Mouse (Mus musculus) urinary bladder, postnatal 10 days (tissue): Measurements from ENCODE around the gene S100pbp.

Source experiments
- DNase-seq: peaks from one replicate; pipeline ENCODE4 v3.0.0; 2022; ENCODE audit warnings: low spot score

Gene S100pbp

DNA sequence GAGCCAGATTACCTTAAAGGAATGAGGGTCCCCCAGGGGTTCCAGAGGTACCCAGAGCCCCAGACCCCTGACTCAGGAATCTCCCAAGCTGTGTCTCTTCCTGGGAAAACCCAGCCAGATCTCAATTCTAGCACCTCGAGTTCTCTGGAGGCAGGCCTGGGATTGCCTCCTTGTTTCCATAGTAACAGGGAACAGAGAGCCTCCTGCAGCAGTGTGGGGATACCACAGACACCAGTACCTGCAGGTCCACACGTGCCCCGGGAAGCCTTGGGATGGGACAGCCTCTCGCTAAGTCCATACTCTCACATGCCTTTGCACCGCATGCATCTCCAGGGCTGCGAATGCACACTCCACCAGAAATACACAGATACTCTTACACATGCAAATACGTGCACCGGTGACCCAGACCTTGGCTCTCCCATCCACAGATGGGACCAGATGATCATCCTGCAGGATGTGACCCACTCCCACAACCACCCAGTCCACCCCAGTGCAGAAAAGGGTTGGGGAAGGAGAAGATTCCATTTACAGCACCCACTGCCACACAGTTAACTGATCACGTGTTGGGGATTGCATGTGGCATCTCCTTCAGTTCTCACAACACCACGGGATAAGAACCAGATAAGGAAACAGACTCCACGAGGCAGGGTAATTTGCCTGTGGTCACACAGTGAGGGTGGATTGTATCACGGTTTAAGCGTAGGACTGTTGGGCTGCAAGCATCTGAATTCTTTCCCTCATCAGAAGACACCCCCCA lies 60.8 kb downstream of the S100pbp start:
- no peak for DNase-seq

DNA sequence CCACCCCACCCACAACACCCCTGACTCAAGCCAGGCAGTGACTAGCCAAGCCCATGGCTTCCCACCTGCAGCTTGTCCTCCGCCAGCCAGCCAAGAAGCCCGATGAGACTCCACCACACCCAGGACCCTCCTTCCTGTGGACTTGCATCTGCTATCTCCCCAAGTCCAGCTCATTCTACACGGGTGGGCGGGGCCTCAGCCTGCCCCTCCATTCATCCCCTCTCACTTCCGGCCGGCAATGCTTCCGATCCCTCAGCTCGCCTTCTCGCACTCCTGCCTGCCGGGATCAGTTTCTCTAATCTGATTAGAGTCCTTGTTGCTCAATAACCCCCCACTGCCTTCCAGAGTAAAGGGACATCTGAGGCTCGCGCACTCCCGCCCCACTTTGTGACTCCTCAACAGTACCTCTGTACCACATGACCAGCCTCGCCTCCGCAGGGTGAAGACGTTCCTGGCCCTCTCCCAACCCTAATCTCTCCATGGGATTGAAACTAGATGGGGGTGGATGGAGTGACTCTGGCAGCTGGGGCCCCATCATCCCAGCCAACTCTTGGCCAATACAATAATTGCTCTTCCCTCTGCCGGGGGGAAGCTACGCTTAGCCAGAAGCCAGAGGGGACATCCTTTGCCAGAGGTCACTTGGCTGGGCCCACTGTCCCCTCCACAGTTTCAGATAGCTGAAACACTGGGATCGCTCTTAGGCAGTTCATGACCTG lies 63.6 kb downstream of the S100pbp start:
- no peak for DNase-seq

DNA sequence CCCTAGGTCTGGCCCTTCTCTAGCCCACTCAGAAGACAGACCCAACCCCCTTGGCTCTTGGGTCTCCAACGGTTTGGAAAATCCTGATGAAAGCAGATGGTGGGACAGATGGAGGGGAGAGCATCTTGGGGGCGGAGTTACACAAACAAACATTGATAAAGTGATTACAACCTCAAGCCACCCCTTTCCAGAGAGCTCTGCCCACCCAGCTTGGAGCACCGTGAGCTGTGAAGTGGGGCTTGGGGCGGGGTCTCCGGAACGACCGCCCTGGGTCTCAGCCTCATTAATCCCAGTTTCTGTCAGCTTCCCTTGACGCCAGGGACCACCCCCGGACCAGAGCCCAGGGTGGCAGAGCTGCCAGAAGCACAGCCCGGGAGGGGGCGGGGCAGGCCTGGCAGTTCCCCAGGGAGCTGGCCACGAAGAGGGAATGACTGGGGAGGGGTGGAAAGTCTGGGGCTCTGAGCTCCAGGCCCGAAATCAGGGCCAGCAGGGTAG lies 64.8 kb downstream of the S100pbp start:
- DNase-seq: no peak

DNA sequence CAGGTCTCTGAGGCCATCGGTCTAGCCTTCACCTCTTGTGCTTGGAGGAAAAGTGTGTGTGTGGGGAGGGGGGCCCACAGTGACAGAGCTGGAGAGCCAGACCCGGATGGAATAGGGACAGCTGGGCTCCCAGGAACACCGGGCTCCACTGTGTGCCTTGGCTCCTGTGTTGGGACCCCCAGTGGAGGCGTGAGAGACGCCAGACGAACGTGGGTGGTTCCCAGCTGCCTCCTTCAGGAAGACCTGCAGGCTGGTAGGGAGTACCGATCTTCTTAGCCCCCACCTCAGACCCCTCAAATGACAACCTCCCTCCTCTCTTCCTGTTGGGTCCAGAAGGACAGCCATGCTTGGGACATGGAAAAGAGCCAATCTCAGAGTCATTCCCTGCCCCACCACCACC lies 66.8 kb downstream of the S100pbp start:
- DNase-seq: no peak

DNA sequence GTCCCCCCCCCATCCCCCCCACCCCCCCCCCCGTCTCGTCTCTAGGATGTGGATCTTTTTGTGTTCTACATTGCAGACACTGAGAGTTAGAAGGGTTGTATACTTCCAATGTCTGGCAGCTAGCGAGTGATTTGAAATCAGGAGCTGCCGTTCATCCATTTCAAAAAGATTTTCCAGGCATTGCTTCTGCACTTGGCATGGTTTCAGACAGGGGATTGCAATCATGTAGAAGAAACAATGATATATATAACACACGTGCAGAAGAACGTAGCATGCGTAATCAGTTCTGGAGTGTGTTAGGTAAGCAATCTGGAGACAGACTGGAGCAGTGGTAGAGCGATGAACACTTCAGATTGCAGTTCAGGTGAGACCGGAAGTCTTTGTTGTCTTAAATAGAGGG lies 67.4 kb downstream of the S100pbp start:
- DNase-seq: no peak

DNA sequence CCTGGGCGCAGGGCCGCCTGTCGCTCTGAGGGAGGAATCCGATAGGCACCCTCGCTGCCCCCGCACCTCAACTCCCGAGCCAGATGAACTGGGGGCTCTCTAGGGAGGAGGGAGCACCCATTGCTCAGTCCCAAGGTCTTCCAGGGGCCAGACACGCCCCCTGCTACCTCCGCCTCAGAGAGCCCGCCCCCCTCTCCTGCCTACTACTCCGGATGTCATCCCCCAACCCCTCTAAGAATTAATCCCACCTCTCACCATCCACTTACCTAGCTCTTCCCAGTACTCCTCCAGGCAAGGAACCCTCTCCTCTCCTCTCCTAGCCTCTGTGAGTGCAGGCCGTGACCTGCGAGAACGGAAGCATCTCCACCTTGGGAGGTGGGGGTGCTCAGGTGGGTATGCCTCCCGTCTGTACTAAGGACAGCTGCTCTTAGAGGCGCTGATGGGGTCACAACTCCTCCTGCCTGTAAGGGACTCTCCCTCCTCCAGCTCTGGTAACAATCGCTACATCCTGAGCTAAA lies 67.9 kb downstream of the S100pbp start, which contains the start of gene Hpca:
Hpca (minus strand) TSS at position 468 of the 518 bp plus-strand sequence.
- DNase-seq: no peak

DNA sequence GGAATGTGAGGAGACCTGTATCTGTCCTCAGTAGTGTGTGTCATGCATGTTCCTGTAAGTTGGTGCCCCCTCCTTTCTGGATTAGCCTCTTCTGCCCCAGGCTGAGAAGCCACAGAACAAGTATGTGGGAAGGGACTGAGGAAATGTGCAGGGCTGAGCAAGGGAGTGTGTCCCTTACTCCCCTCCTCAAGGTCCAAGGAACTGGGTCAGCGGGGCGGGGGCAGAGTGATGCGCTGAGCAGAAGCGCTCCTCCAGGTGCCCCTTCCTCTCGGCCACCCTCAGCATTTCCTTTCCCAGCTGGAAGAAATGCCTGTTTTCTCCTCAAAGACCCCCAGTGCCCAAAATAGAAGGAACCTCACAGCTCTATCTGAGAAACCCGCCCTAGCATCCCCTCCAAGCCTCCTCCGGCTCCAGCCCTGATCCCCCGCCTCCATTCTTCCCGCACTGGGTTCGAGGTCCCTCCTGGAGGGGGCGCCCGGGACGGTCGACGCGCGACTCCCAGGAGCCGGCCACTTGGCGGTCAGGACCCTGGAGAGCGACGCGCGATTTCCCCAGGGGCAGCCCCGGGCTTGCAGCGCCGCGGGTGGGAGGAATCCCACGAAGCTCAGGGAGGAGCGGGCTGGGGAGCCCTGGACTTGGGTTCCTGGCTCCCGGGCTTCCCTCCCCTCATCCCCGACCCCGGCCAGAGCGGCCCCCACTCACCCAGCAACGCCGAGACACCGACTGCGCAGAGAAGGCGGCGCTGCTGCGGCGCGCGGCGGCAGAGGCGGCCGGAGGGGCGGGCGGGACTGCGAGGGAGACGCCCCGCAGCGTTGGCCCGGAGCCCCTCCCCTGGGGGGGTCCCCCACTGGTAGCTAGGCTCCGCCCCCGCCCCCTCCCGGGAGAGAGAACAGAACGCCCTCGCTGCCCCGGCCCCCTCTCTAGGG lies 68.7 kb downstream of the S100pbp start:
- no peak for DNase-seq

DNA sequence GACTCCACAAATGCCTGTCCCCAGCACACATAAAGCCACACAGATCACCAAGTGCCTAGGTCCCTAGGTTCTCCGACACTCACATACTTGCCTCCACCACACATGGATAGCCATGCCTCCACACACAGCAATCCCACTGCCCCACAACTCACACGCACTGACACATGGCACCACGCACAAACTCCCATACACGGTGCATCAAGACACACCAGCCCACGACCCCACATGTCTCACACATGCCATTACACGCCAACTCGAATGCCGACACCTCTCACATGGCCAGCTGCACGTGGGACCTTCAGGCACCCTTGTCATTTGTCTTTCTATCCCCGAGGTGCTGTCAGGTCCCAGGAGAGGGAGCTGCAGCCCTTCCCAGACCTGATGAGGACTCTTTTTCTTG lies 69.8 kb downstream of the S100pbp start:
- DNase-seq: no peak

DNA sequence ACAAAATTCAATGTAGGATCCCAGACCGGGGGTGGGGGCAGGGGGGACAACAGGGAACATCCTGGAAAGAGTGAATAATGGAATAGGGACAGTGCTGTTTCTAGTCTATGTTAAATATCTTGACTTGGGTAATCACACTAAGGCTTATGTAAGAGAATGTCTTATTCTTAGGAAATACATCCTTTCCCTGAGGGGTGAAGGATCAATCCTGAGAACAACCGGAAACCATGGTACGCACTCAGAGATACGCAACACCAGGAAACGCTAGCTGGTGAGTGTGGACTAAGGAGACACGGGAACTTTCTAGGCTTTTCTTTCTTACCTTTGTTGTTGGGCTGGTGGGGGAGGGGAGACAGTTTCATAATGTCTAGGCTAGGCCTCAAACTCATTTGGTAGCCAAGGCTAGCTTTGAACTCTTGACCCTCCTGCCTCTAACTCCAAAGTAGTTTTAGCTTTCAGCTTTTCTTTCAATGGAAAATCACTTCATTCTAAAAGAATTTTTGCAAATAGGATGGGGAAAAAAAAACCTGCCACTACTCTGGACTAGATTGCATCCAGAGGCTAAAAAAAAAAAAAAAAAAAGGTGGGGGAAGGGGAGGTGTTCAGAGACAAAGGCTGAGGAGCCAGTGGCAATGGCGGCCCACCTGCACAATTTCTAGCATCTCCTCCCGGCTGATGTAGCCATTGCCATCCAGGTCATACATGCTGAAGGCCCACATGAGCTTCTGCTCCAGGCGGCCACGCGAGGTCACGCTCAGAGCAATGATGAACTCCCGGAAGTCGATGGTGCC lies 71.6 kb downstream of the S100pbp start:
- DNase-seq: no peak

DNA sequence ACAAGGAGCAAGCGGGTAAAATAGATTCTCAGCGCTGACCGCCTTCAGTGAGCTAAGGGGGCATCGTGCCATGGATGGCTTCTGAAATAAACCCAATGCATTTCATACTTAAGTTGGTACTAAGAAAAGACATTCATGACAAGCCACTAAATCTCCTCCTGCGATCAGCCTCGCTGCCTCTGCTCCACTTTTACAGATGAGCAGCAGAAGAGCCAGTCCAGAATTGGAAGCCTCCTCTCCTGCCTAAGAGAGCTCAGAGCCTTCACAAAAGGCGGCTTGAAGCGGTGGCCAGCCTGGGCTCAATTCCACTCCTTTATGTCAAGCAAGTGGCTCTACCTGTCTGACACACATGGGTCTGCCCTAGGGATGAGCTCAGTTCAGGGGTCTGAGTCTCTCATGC lies 72.8 kb downstream of the S100pbp start:
- DNase-seq: no peak

DNA sequence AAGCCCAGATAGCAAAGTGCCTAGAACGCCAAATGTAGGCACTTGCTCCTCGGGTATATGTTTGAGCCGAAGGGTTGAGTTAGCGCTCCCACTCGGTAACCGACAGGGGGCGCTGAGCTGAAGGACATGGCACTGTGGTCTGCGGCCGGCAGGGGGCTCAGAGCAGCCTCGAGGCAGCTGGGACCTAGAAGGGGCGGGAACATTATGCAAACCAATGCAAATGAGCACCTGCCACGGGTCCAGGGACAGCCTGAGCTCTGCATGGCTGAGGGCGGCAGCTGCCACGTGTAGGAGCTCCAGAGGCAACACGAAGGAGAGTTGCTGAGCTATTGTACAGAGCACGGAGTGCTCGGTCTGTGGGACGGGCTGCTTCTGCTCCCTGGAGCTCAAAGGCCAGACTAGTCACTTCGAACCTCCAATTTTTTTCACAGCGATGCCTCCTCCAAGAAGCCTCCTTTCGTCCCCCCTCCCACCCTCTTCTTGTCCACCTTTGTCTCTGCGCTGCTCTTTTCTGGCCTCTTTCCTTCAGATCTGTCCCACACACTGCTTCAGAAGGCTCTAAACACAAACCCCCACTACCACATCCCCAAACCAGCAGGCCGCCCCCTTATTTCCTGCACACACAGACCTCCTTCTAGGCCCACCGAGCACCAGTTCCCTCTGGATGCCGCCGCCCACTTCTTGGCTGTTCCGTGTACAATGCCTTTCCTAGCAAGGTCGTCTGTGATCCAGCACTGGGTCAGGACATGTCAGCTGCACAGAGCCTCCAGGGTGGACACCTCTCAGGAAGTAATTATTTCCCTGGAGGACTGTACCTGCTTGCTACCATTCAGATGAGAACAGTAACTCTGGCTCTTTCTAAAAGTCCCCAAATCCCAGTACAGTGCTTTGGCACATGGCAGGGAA lies 76.2 kb downstream of the S100pbp start:
- no peak for DNase-seq

DNA sequence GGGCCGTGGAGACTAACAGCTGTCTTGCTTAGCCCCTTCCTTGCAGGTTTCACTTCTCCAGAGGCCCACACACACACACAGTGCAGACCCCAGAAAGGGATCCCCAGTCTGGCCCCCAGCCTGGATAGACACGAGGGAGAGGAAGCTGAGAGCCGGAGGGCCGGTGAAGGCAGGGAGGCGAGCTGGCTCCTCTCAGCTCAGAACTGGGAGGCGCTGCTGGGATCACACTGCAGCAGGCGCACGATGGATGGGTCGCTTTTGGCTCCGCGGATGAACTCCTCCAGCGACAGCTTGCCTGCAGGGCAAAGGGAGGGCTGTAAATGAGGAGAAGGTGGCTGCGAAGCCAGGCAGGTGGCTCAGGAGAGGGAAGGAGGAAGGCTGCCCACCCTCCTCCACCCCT lies 77.3 kb downstream of the S100pbp start:
- DNase-seq: no peak

DNA sequence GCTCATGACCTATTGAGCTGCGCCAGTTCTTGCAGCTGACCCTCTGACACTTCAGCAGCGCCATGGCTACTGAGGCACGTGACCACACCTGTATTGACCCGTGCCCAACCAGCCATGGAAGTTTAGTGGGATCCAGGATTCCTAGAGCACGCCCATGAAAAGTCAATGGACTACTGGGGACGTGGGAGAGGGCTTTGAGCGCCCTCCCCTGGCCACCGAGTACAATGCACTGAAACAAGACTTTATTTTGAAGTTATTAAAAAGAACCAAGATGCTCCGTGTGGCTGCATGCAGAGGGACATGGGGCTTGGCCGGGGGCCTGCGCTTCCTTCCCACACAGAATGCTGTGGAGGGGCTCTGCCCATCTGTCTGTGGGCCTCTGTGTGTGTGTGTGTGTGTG lies 78.2 kb downstream of the S100pbp start:
- DNase-seq: no peak

DNA sequence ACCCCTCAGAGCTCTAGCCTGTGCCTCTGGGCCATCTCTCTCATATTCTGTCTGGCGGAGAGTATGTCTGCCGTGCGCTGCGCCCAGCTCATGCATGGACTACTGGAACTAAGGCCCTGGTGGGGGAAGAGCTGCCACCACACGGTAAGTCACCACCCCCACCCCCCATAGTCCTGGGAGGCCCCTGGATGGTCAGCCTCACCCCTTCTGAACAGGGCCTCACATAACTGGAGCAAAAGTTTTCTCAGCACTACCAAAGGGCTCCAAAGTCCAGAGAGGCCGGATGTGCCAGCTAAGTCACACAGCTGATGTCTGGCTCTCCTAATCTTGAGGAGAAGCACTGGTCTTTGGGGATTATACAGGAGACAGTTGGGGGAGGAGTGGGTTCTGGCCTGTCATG lies 78.7 kb downstream of the S100pbp start:
- no peak for DNase-seq

DNA sequence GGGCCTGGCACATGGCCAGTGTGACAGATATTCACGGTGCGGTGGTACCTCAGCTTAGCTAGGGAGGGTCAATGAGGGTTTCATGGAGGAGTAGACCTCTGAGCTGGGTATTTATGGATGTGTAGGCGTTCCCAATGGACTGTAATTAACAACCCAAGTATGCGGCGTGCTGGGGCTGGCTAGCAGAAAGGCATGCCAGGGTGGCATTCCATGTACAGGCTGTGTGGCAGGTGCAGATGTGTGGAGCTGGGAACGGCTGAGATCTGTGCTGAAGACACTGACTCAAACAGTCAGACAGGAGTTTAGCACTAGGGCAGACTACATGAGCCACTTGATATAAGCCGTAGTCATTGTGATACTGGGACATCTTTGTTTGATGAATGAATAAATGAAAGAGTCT lies 80.9 kb downstream of the S100pbp start:
- DNase-seq: no peak

DNA sequence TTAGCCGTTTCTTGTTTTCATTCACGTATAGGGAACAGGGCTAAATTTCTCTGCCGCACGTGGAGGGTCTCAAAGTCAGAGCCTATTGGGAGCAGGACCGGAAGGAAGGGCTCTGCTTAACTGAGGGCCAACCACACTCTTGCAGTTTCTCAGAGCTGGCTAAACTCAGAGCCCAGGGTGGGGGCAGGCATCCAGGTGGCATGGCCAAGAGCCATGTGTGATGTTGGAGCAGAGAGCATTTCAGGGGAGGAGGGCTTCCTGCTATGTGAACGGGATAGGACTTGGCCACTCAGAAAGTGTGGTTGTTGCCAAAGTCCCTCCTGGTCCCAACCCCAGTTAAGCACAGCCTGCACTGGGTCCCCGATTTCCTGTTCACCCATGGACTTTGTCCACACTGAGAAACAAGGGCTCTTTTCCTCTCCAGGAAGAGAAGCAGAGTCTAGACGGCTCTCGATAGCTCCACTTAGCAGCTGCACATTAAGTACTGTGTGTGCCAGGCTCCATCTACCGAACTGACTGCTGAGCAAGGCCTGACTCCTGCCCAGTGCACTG lies 82.1 kb downstream of the S100pbp start:
- no peak for DNase-seq

DNA sequence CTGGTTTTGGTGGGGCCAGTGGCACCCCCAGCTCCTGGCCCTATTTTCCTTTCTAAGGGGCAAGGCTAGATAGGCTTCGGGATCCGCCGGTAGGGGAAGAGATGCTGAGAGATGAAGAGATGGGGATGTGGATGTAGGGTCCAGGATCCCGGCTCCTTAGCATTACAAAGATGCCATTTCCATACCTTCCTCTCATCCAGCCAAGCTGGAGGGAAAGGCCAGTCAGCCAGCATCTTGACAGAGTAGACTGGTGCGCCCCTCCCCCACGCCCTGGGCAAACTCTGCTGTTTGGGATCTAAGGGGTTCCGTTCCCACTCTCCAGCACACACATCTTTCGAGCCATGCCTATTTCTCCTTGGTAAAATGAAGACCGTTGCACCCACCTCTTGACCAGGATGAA lies 83.5 kb downstream of the S100pbp start:
- no peak for DNase-seq

DNA sequence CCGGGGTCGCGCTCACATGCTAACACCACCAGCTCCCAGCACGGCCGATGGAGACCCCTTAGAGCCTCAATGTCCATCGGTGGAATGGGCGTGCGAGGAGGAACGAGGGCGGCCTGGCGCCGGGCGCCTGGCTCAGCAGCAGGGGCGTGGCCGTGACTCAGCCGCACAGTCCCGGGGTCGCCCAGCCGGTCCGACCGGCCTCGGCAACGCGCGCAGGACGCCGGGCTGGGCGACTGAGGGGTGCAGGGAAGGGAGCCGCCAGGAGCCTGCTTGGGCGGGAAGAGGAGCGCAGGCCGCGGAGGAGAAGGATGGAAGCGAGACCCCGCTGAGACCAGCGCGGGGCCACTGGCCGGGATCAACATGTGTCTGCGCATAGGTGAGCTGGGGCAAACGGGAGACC lies 84.2 kb downstream of the S100pbp start, which contains the start of gene Tmem54:
Tmem54 (plus strand) TSS at position 193 of the 400 bp plus-strand sequence.
- no peak for DNase-seq

DNA sequence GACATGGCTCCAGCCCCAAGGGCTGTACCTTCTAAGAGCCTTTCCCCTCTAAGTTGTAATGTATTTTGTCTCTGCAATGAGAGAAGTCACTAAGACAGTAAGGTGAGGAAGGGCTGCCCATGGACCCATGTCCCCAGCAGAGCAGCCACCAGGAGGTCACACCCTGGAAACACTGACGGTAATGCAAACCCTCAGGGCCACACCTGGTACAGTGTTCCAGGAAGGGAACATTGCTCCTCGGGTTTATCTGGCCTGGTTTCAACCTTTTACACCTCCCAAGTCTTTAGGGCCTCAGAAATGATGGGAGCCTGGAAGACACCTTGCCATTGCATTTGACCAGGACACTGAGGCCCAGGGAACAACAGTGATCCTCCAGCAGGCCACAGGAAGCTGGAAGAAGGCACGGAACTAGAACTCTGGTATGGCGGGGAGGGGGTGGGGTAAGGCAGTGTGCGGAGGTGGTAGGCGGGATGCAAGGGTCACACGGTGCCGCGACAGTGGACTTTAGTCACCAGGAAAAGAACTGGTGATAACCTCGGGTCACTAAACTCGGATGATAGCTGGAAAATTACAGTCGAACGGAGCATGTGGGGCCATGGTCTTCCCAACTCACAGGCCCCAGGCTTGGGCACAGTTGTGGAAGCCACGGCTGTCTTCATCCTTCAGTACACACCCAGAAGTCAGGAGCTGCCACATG lies 87.2 kb downstream of the S100pbp start:
- no peak for DNase-seq
